Mouse (Mus musculus): ENCODE measurements around the gene Cyp2d34. TPM values are rescaled to one million over a fixed set of nuclear protein-coding genes. Genes with fewer than 3 reads are reported as not detected.

Cyp2d34 gene
- polyA plus RNA-seq (2015; fragmentation: Nextera tagmentation; extraction: Ambion mirVana) = not detected in 2 replicates

- Histone ChIP-seq H3K27me3 (ENCODE audit: control insufficient read depth, insufficient read depth, low read depth, low read length) (no peaks in the 10 kb centered on the region), H3K4me2 (ENCODE audit: low read depth, low read length) (no peak within 1 kb of the TSS), H3K36me3 (ENCODE audit: control insufficient read depth, insufficient read depth) (no peaks in the 10 kb centered on the region), H3K9me3 (replicated peaks; ENCODE audit: control insufficient read depth, low read length) (no peaks in the 10 kb centered on the region), H3K9ac (ENCODE audit: low read depth, low read length) (no peak within 1 kb of the TSS), H3K4me1 (ENCODE audit: control insufficient read depth, low read depth, low read length) (no peaks in the 10 kb centered on the region), H3K4me3 (ENCODE audit: low read depth, low read length) (no peak within 1 kb of the TSS), H3K27ac (ENCODE audit: low read length) (no peak within 1 kb of the TSS)
- ATAC-seq (ENCODE audit: low read depth) = no peak
- 58% methylated on average over 7 of the region's 7 CpGs for WGBS (ENCODE audit: insufficient replicate concordance)
These were observed at the start of gene Cyp2d34 for GRCm38 (mm10) chr15:82620531-82621202. TSS of gene Cyp2d34 (minus strand) at chr15:82620946.

GRCm38 (mm10) chr15:82656346-82656745 lies 35.6 kb upstream of the Cyp2d34 start:
- no peaks in the 10 kb centered on the region for H3K4me1 ChIP-seq (ENCODE audit: control insufficient read depth, low read depth, low read length)
- no peaks in the 10 kb centered on the region for H3K9me3 ChIP-seq (replicated peaks; ENCODE audit: control insufficient read depth, low read length)
- WGBS (ENCODE audit: insufficient replicate concordance) = 59% methylated on average over 2 of the region's 2 CpGs
- H3K36me3 ChIP-seq (ENCODE audit: control insufficient read depth, insufficient read depth) = no peaks in the 10 kb centered on the region
- no peak overlapping the region for H3K9ac ChIP-seq (ENCODE audit: low read depth, low read length)
- H3K4me2 ChIP-seq (ENCODE audit: low read depth, low read length) = no peak overlapping the region
- no peak for ATAC-seq (ENCODE audit: low read depth)
- no peak overlapping the region for H3K4me3 ChIP-seq (ENCODE audit: low read depth, low read length)
- H3K27ac ChIP-seq (ENCODE audit: low read length) = no peak overlapping the region
- H3K27me3 ChIP-seq (ENCODE audit: control insufficient read depth, insufficient read depth, low read depth, low read length) = no peaks in the 10 kb centered on the region

GRCm38 (mm10) chr15:82644371-82644770 lies 23.6 kb upstream of the Cyp2d34 start:
- Histone ChIP-seq H3K36me3 (ENCODE audit: control insufficient read depth, insufficient read depth) (no peaks in the 10 kb centered on the region), H3K9ac (ENCODE audit: low read depth, low read length) (no peak overlapping the region), H3K9me3 (replicated peaks; ENCODE audit: control insufficient read depth, low read length) (no peaks in the 10 kb centered on the region), H3K4me3 (ENCODE audit: low read depth, low read length) (no peak overlapping the region), H3K27me3 (ENCODE audit: control insufficient read depth, insufficient read depth, low read depth, low read length) (no peaks in the 10 kb centered on the region), H3K27ac (ENCODE audit: low read length) (no peak overlapping the region), H3K4me2 (ENCODE audit: low read depth, low read length) (no peak overlapping the region), H3K4me1 (ENCODE audit: control insufficient read depth, low read depth, low read length) (no peaks in the 10 kb centered on the region)
- ATAC-seq (ENCODE audit: low read depth) = no peak
- WGBS (ENCODE audit: insufficient replicate concordance) = 54% methylated on average over 3 of the region's 3 CpGs

- Histone ChIP-seq H3K27ac (ENCODE audit: low read length) (no peak overlapping the region), H3K27me3 (ENCODE audit: control insufficient read depth, insufficient read depth, low read depth, low read length) (no peaks in the 10 kb centered on the region), H3K4me3 (ENCODE audit: low read depth, low read length) (no peak overlapping the region), H3K4me2 (ENCODE audit: low read depth, low read length) (no peak overlapping the region), H3K4me1 (ENCODE audit: control insufficient read depth, low read depth, low read length) (no peaks in the 10 kb centered on the region), H3K36me3 (ENCODE audit: control insufficient read depth, insufficient read depth) (no peaks in the 10 kb centered on the region), H3K9me3 (replicated peaks; ENCODE audit: control insufficient read depth, low read length) (no peaks in the 10 kb centered on the region), H3K9ac (ENCODE audit: low read depth, low read length) (no peak overlapping the region)
- no peak for ATAC-seq (ENCODE audit: low read depth)
- 72% methylated on average over 5 of the region's 5 CpGs for WGBS (ENCODE audit: insufficient replicate concordance)
These were observed 23.0 kb upstream of the Cyp2d34 start for GRCm38 (mm10) chr15:82643771-82644170.

GRCm38 (mm10) chr15:82642771-82643170 lies 22.0 kb upstream of the Cyp2d34 start:
- no peak overlapping the region for H3K9ac ChIP-seq (ENCODE audit: low read depth, low read length)
- no peak for ATAC-seq (ENCODE audit: low read depth)
- 46% methylated on average over 3 of the region's 3 CpGs for WGBS (ENCODE audit: insufficient replicate concordance)

GRCm38 (mm10) chr15:82641921-82642320 lies 21.2 kb upstream of the Cyp2d34 start:
- WGBS (ENCODE audit: insufficient replicate concordance) = 59% methylated on average over 2 of the region's 2 CpGs
- Histone ChIP-seq H3K9me3 (replicated peaks; ENCODE audit: control insufficient read depth, low read length) (no peaks in the 10 kb centered on the region), H3K4me1 (ENCODE audit: control insufficient read depth, low read depth, low read length) (no peaks in the 10 kb centered on the region; the same call in 1 of the 2 replicates), H3K9ac (ENCODE audit: low read depth, low read length) (no peak overlapping the region), H3K4me2 (ENCODE audit: low read depth, low read length) (no peak overlapping the region), H3K27ac (ENCODE audit: low read length) (no peak overlapping the region), H3K4me3 (ENCODE audit: low read depth, low read length) (no peak overlapping the region), H3K36me3 (ENCODE audit: control insufficient read depth, insufficient read depth) (no peaks in the 10 kb centered on the region), H3K27me3 (ENCODE audit: control insufficient read depth, insufficient read depth, low read depth, low read length) (no peaks in the 10 kb centered on the region)
- ATAC-seq (ENCODE audit: low read depth) = no peak

More at GRCm38 (mm10) chr15:82642771-82643170, 22.0 kb upstream of the Cyp2d34 start:
- Histone ChIP-seq H3K27me3 (ENCODE audit: control insufficient read depth, insufficient read depth, low read depth, low read length) (no peaks in the 10 kb centered on the region), H3K4me1 (ENCODE audit: control insufficient read depth, low read depth, low read length) (no peaks in the 10 kb centered on the region), H3K36me3 (ENCODE audit: control insufficient read depth, insufficient read depth) (no peaks in the 10 kb centered on the region), H3K4me3 (ENCODE audit: low read depth, low read length) (no peak overlapping the region), H3K4me2 (ENCODE audit: low read depth, low read length) (no peak overlapping the region), H3K9me3 (replicated peaks; ENCODE audit: control insufficient read depth, low read length) (no peaks in the 10 kb centered on the region), H3K27ac (ENCODE audit: low read length) (no peak overlapping the region)

- Histone ChIP-seq H3K4me3 (ENCODE audit: low read depth, low read length) (no peak overlapping the region), H3K9me3 (replicated peaks; ENCODE audit: control insufficient read depth, low read length) (no peaks in the 10 kb centered on the region), H3K27ac (ENCODE audit: low read length) (no peak overlapping the region), H3K27me3 (ENCODE audit: control insufficient read depth, insufficient read depth, low read depth, low read length) (no peaks in the 10 kb centered on the region), H3K9ac (ENCODE audit: low read depth, low read length) (no peak overlapping the region), H3K4me1 (ENCODE audit: control insufficient read depth, low read depth, low read length) (no peaks in the 10 kb centered on the region; the same call in 1 of the 2 replicates), H3K36me3 (ENCODE audit: control insufficient read depth, insufficient read depth) (no peaks in the 10 kb centered on the region), H3K4me2 (ENCODE audit: low read depth, low read length) (no peak overlapping the region)
- WGBS (ENCODE audit: insufficient replicate concordance) = 55% methylated on average over 5 of the region's 5 CpGs
- ATAC-seq (ENCODE audit: low read depth) = peak; percentile 45; the same call in 1 of the 2 replicates
These were observed 20.6 kb upstream of the Cyp2d34 start for GRCm38 (mm10) chr15:82641390-82641789.

GRCm38 (mm10) chr15:82640201-82640600 lies 19.5 kb upstream of the Cyp2d34 start:
- Histone ChIP-seq H3K27me3 (ENCODE audit: control insufficient read depth, insufficient read depth, low read depth, low read length) (no peaks in the 10 kb centered on the region), H3K27ac (ENCODE audit: low read length) (no peak overlapping the region), H3K4me1 (ENCODE audit: control insufficient read depth, low read depth, low read length) (no peaks in the 10 kb centered on the region; the same call in 1 of the 2 replicates), H3K4me2 (ENCODE audit: low read depth, low read length) (no peak overlapping the region), H3K36me3 (ENCODE audit: control insufficient read depth, insufficient read depth) (no peaks in the 10 kb centered on the region), H3K4me3 (ENCODE audit: low read depth, low read length) (no peak overlapping the region), H3K9me3 (replicated peaks; ENCODE audit: control insufficient read depth, low read length) (no peaks in the 10 kb centered on the region), H3K9ac (ENCODE audit: low read depth, low read length) (no peak overlapping the region)
- ATAC-seq (ENCODE audit: low read depth) = no peak
- 78% methylated on average over 7 of the region's 7 CpGs for WGBS (ENCODE audit: insufficient replicate concordance)

All from liver, embryonic 16.5 days (tissue).